Mouse (Mus musculus) heart, embryonic 16.5 days (tissue): ENCODE results near the gene Olfr545. TPM values are rescaled to one million over a fixed set of nuclear protein-coding genes. Genes with fewer than 3 reads are reported as not detected.
A peak's percentile ranks its signal among the peaks of the same experiment; 100 is the strongest.

Source experiments
- ATAC-seq: fragments of 200-750 bp; cut with Nextera tagmentation; replicated peaks from 2 replicates; pipeline ENCODE4 v1.8.0; 2017; ENCODE audit warnings: moderate number of reproducible peaks; ENCODE audit not compliant: insufficient read depth, low FRiP score; ENCODE audit errors: extremely low read depth
- H3K27ac ChIP-seq: fragments of 300-500 bp; sonication (generic); 2 replicates; pipeline ENCODE4 v1.5.1; 2014; ENCODE audit warnings: mild to moderate bottlenecking, low read length, control low read depth, moderate library complexity
- H3K27me3 ChIP-seq: fragments of 300-500 bp; sonication (generic); 2 replicates; pipeline ENCODE4 v1.6.1; 2014; ENCODE audit warnings: low read length, mixed read lengths; ENCODE audit not compliant: control insufficient read depth, insufficient read depth
- H3K36me3 ChIP-seq: fragments of 300-500 bp; sonication (generic); 2 replicates; pipeline ENCODE4 v1.6.1; 2014; ENCODE audit not compliant: control insufficient read depth, insufficient read depth
- H3K4me1 ChIP-seq: fragments of 300-500 bp; sonication (generic); 2 replicates; pipeline ENCODE4 v1.6.1; 2014; ENCODE audit warnings: low read length, mixed read lengths; ENCODE audit not compliant: control insufficient read depth, insufficient read depth
- H3K4me2 ChIP-seq: fragments of 300-500 bp; sonication (generic); 2 replicates; pipeline ENCODE4 v1.6.1; 2014; ENCODE audit warnings: low read depth, mild to moderate bottlenecking, control low read depth, low read length
- H3K4me3 ChIP-seq: fragments of 300-500 bp; sonication (generic); 2 replicates; pipeline ENCODE4 v1.5.1; 2014; ENCODE audit warnings: mild to moderate bottlenecking, control low read depth, low read length
- H3K9ac ChIP-seq: fragments of 300-500 bp; sonication (generic); 2 replicates; pipeline ENCODE4 v1.6.1; 2014; ENCODE audit warnings: low read length, control low read depth
- H3K9me3 ChIP-seq: fragments of 300-500 bp; sonication (generic); replicated peaks from 2 replicates; pipeline ENCODE4 v1.6.1; 2016; ENCODE audit warnings: low read length; ENCODE audit not compliant: control insufficient read depth
- WGBS: fragments of 180-500 bp; shearing (Covaris S2); extraction: QIAGEN DNeasy Blood & Tissue Kit; methylation state at CpG from one replicate; pipeline ENCODE4 v1.1.7; 2014; 5-methylcytosine and 5-hydroxymethylcytosine counted together
- polyA plus RNA-seq: library from polyadenylated mRNA; unstranded; fragments of >200 nt; fragmentation: Nextera tagmentation; extraction: Ambion mirVana; gene quantifications from 2 replicates; pipeline ENCODE4 v1.2.1, GENCODE M21; 2015

The Olfr545 gene
- polyA plus RNA-seq = not detected in 2 replicates

DNA sequence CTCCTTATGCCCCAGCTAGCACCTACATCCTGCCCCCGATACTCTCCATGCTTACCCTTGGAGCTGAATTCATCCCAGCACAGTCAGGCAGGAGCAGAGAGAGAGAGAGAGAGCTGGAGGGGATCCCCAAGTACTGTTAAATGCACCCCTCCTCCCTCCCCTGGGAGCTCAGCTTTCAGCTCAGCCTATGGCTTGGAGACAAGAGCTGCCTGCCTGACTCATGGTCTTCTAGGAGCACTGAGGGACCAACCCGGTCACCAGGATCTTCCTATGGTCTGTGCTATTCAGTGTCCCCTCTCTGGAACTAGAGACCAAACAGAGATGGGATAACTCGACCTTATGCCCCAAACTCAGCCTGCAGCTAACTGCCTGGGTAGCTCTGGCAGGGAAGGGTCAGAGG is at the start of gene Olfr545:
TSS of gene Olfr545 (minus strand) at position 101 of the 400 bp plus-strand sequence.
- no peak within 1 kb of the TSS for H3K27ac ChIP-seq
- no peaks in the 10 kb centered on the region for H3K27me3 ChIP-seq
- no peaks in the 10 kb centered on the region for H3K4me1 ChIP-seq
- H3K4me2 ChIP-seq = no peak within 1 kb of the TSS
- H3K9ac ChIP-seq = no peak within 1 kb of the TSS
- ATAC-seq = no peak
- H3K4me3 ChIP-seq = no peak within 1 kb of the TSS
- no peaks in the 10 kb centered on the region for H3K9me3 ChIP-seq
- 54% methylated on average over 3 of the region's 3 CpGs for WGBS
- H3K36me3 ChIP-seq = no peaks in the 10 kb centered on the region

DNA sequence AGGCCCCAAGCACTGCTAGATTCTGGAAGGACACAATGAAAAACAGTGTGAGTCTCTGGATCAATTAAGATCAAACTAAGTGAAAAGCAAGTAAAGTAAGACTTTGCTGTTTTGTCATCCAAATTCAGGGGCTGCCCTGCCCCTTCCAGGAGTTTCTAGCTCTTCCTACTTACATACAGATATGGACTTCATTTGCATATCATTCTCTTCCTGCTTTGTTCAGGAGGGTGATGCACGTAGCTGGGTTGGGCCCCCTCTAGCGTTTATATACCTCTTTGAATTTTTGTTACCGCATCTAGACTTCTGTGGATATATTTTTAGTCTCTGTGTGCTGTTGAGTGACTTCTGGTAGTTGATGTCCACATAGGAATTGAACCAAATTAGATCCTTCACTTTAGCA is 41.9 kb upstream of the Olfr545 start:
- no peak for ATAC-seq
- Histone ChIP-seq H3K4me1 (no peaks in the 10 kb centered on the region), H3K9me3 (no peaks in the 10 kb centered on the region), H3K9ac (no peak overlapping the region), H3K4me2 (no peak overlapping the region), H3K4me3 (no peak overlapping the region), H3K36me3 (no peaks in the 10 kb centered on the region), H3K27ac (no peak overlapping the region), H3K27me3 (no peaks in the 10 kb centered on the region)
- 44% methylated on average over 3 of the region's 3 CpGs for WGBS

DNA sequence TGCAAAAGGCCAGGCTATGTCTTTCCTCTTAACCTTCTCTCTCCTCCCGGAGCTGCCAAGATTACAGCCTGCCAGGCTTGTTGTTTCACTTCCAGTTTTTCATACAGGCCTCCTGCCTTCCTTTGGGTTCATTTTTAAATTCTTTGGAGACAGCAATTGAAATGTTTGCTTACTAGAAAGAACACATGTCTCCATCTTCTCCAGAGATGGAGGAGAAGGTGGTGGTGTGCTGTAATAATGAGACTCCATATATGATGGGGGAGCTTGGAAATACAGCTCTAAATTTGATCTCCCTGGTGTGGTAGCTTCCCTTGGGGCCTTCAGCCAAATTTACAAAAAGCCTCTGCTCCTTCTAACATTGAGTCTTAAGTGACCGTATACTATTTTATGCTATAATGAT is 41.2 kb upstream of the Olfr545 start, which contains the start of gene Olfr548-ps1:
TSS of gene Olfr548-ps1 (plus strand) at position 301 of the 400 bp plus-strand sequence.
- 79% methylated on average over 2 of the region's 2 CpGs for WGBS
- H3K36me3 ChIP-seq = no peaks in the 10 kb centered on the region
- H3K4me1 ChIP-seq = no peaks in the 10 kb centered on the region
- no peak for ATAC-seq
- H3K9me3 ChIP-seq = no peaks in the 10 kb centered on the region
- H3K27me3 ChIP-seq = no peaks in the 10 kb centered on the region
- no peak within 1 kb of the TSS for H3K4me2 ChIP-seq
- no peak within 1 kb of the TSS for H3K9ac ChIP-seq
- no peak within 1 kb of the TSS for H3K4me3 ChIP-seq
- no peak within 1 kb of the TSS for H3K27ac ChIP-seq

- Histone ChIP-seq H3K4me2 (no peak within 1 kb of the TSS), H3K9me3 (no peaks in the 10 kb centered on the region), H3K27me3 (no peaks in the 10 kb centered on the region), H3K9ac (no peak within 1 kb of the TSS), H3K27ac (no peak within 1 kb of the TSS), H3K4me3 (no peak within 1 kb of the TSS), H3K36me3 (no peaks in the 10 kb centered on the region), H3K4me1 (no peaks in the 10 kb centered on the region)
- WGBS = 79% methylated on average over 1 of the region's 1 CpGs
- ATAC-seq = no peak
Observed at GRCm38 (mm10) chr7:102534449-102534848, 35.1 kb upstream of the Olfr545 start, which contains the start of gene Olfr547. Gene Olfr547 (plus strand): TSS chr7:102534749.

DNA sequence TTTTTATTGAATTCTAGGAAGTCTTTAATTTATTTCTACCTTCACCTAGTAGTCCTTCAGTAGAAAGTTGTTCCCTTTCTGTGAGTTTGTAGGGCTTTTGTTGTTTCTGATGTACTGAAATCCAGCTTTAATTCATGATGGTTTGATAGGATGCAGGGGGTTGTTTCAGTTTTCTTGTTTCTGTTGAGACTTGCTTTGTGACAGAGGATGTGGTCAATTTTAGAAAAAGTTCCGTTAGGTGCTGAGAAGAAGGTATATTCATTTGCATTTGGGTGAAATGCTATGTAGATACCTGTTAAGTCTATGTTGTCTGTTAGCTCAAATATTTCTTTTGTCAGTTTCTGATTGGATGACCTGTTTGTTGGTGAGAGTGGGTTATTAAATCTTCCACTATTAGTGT is 29.7 kb upstream of the Olfr545 start:
- no peak for ATAC-seq
- H3K4me3 ChIP-seq = no peak overlapping the region
- H3K4me1 ChIP-seq = no peaks in the 10 kb centered on the region
- no peaks in the 10 kb centered on the region for H3K27me3 ChIP-seq
- 79% methylated on average over 1 of the region's 1 CpGs for WGBS
- H3K27ac ChIP-seq = no peak overlapping the region
- H3K9me3 ChIP-seq = no peaks in the 10 kb centered on the region
- H3K4me2 ChIP-seq = no peak overlapping the region
- H3K36me3 ChIP-seq = no peaks in the 10 kb centered on the region
- no peak overlapping the region for H3K9ac ChIP-seq

GRCm38 (mm10) chr7:102517051-102517335 is 17.6 kb upstream of the Olfr545 start:
- WGBS = 67% methylated on average over 2 of the region's 2 CpGs
- H3K27me3 ChIP-seq = peaks cover 15% of the 10 kb centered on the region
- H3K27ac ChIP-seq = no peak overlapping the region
- no peak overlapping the region for H3K4me3 ChIP-seq
- no peaks in the 10 kb centered on the region for H3K9me3 ChIP-seq
- ATAC-seq = no peak
- H3K4me1 ChIP-seq = peaks cover 8% of the 10 kb centered on the region
- no peaks in the 10 kb centered on the region for H3K36me3 ChIP-seq
- H3K4me2 ChIP-seq = no peak overlapping the region
- no peak overlapping the region for H3K9ac ChIP-seq

DNA sequence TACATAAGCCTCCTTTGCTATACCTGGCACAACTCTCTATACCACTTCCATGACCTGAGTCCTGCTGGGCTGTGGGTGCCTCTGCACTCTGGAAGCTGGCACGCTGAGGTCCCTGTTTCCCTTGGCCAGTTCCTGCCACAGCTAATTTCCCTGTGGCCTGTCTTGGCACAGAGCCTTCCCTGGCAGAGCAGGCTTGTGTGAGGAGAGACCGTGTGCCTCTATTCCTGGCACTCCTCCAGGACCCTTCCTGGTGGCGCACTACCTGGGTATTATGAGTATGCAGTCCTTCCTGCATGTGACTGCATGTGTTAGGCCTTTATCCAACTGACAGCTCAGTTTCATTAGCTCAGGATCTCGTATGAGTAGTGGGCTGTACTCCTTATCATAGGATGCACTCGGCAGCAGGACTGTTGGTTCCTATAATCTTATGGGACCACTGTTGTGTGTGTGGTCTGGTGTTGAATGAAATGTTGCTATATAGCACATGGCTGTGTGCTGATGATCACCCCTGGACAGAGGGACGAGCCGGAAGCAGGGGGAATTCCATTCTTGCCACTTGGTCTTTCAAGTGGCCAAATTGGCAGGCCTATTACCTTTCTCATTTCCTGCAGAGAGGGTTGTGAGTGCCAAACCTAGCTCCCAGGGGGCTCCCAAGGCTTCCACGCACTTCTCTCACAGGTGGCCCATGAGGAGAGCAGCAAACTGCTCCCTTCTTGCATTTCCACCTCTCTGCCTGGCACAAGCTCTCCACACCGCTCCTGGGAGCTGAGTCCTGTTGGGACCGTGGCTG is 17.1 kb upstream of the Olfr545 start:
- H3K36me3 ChIP-seq = no peaks in the 10 kb centered on the region
- no peak for ATAC-seq
- peaks cover 8% of the 10 kb centered on the region for H3K4me1 ChIP-seq
- H3K9me3 ChIP-seq = no peaks in the 10 kb centered on the region
- 40% methylated on average over 10 of the region's 10 CpGs for WGBS
- H3K27ac ChIP-seq = no peak overlapping the region
- H3K4me2 ChIP-seq = no peak overlapping the region
- H3K9ac ChIP-seq = no peak overlapping the region
- H3K4me3 ChIP-seq = no peak overlapping the region
- H3K27me3 ChIP-seq = peaks cover 17% of the 10 kb centered on the region

GRCm38 (mm10) chr7:102514144-102514543 is 14.8 kb upstream of the Olfr545 start:
- no peaks in the 10 kb centered on the region for H3K36me3 ChIP-seq
- no peak for ATAC-seq
- no peak overlapping the region for H3K9ac ChIP-seq
- no peak overlapping the region for H3K27ac ChIP-seq
- no peak overlapping the region for H3K4me2 ChIP-seq
- 48% methylated on average over 4 of the region's 4 CpGs for WGBS
- H3K9me3 ChIP-seq = no peaks in the 10 kb centered on the region
- H3K4me1 ChIP-seq = peaks cover 8% of the 10 kb centered on the region
- H3K27me3 ChIP-seq = peaks cover 17% of the 10 kb centered on the region
- no peak overlapping the region for H3K4me3 ChIP-seq

DNA sequence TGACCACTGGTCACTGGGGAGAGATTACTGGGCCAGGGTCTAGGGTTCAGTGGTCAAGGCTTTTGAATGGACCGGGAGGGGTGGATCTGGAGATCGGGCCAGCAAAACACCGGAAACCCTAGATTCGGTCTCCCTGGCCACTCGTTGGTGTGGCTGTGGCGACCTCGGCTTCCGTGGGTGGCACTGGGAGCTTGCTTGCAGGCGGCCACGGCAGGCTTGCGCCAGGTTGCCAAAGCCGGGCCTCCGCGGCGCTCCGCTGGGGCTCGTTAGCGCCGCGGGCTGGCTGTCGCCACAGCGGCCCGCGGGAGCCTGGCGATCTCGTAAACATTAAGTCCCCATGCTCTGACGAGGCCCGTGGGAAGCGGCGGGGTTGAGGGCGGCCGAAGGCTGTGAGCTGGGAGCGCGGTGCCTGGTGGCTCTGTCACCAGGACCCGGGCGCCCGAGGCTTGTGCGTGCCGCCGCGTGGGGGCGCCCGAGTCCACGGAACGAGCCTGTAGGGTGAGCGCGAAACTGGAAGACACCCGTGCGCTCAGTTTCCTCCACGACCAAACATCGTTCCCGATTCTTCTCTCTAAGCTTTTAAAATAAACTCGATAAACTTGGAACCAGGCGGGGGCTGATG is 13.6 kb upstream of the Olfr545 start:
- peak overlapping the region; percentile 62 for H3K4me3 ChIP-seq
- H3K9ac ChIP-seq = peak overlapping the region; percentile 79
- peaks cover 17% of the 10 kb centered on the region for H3K27me3 ChIP-seq
- no peaks in the 10 kb centered on the region for H3K36me3 ChIP-seq
- peak; percentile 88 for ATAC-seq
- peak overlapping the region; percentile 97 for H3K4me2 ChIP-seq
- H3K9me3 ChIP-seq = no peaks in the 10 kb centered on the region
- WGBS = under 1% methylated on average over 54 of the region's 54 CpGs
- peaks cover 8% of the 10 kb centered on the region for H3K4me1 ChIP-seq
- no peak overlapping the region for H3K27ac ChIP-seq
